Mouse (Mus musculus): ENCODE data around the gene Dnajb5. TPM values are rescaled to one million over a fixed set of nuclear protein-coding genes. Genes with fewer than 3 reads are reported as not detected.
"Not testable (repeated sequence)": the region's sequence is repeated elsewhere in the genome, so short reads cannot be mapped to it uniquely, and the experiment has no call there.

The Dnajb5 gene
- total RNA-seq, 2 experiments from 2014 or later, result 221 to 264 TPM

DNA sequence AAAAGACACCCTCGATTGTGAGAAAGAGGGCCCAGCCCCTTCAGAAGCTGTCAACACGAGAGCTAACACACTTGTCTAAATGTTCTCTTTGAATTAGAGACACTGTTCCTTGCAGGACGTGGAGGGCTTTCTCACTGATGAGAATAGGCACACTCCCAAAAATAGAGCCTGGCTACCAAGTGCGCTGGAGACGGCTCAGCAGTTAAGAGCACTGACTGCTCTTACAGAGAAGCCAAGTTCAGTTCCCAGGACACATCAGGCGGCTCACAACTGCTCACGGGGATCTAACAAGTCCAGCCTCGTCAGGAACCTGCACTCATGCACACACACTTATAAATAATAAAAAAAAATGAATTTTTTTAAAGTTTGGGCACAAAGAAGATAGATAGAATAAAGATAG, 9.3 kb downstream of the Dnajb5 start:
- intact Hi-C loops (cut with DNase I), result no loop called here
- peak in 1 of 2 experiments; percentile 20 for DNase-seq (ENCODE audit: low spot score in 2 of 2)

DNA sequence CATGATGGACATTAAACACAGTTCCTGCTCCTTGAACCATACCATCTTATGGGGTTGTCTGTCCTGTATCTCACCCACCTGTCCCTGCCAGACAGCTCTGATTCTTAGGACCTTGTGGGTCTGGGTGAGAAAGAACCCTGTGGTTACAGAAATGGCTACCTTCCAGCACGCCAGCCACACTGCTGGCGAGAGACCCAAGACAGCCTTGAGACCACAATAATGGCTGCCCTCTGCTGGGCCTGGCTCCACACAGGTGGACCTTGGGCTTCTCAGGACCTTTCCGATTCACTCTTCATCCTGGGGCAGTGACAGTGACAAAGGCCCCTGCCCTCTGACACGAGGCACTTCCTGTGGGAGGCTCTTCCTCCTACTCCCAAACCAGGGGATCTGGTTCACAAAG, 9.8 kb downstream of the Dnajb5 start:
- intact Hi-C loops (cut with DNase I), result no loop called here
- DNase-seq (ENCODE audit: low spot score in 2 of 2), result no peak

GRCm38 (mm10) chr4:42961592-42961991, 12.0 kb downstream of the Dnajb5 start:
- intact Hi-C loops (cut with DNase I), result loop anchor here (1.0 kb wide), 1 partner anchor 84 kb away; no protein-coding TSS in a partner anchor
- peak; percentile 63 to 85 for DNase-seq (ENCODE audit: low spot score in 2 of 2)

- no peak for DNase-seq (ENCODE audit: low spot score in 2 of 2)
- intact Hi-C loops (cut with DNase I), result no loop called here
These were observed 13.9 kb downstream of the Dnajb5 start for GRCm38 (mm10) chr4:42963480-42963879.

GRCm38 (mm10) chr4:42965039-42965719, 15.6 kb downstream of the Dnajb5 start:
- intact Hi-C loops (cut with DNase I), result no loop called here

GRCm38 (mm10) chr4:42969304-42969703, 19.7 kb downstream of the Dnajb5 start, which contains the start of gene 1700022I11Rik:
1700022I11Rik (plus strand) TSS chr4:42969604.
- intact Hi-C loops (cut with DNase I), result no loop called here
- DNase-seq (ENCODE audit: low spot score in 2 of 2), result no peak

More at GRCm38 (mm10) chr4:42965039-42965719, 15.6 kb downstream of the Dnajb5 start:
- peak; percentile 64 to 83 for DNase-seq (ENCODE audit: low spot score in 2 of 2)

DNA sequence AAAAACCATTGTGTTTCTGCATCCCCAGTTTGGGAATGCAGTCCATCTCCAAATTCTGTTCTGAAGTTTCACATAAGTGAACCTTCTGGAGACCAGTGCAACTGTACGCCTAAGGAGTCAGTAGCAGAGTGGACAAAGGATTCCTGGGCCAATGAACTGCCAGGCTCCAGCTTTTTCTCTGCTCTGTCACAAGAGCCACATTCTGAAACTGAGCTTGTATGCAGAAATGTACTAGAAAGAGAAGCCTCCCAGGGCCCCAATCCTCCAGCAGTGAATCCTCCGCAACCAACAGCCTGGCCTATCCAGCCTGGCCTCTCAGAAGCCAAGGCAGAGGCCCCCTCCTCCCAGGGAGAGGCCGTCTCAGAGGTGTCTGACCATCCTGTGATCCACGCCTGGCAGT, 23.3 kb downstream of the Dnajb5 start:
- DNase-seq (ENCODE audit: low spot score in 2 of 2), result no peak
- intact Hi-C loops (cut with DNase I), result no loop called here

DNA sequence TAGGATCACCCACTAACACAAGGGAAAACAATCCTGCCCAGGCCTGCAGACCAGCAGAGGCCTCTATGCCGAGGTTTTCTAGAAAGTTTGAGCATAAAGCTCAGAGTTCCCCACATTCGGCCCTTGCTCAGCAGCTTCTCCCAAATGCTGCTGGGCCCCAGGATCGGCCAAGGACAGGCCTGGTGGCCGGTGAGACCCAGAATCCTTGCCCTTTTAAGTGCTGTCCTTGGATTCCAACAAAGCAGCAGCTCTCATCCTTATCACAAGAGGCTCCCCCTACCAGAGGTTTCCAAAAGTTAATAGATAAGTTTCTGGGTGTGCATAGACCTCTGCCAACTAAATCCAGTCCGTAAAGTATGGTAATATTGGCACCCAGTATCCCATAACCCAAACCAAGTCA, 24.3 kb downstream of the Dnajb5 start:
- no peak for DNase-seq (ENCODE audit: low spot score in 2 of 2)
- intact Hi-C loops (cut with DNase I), result no loop called here

DNA sequence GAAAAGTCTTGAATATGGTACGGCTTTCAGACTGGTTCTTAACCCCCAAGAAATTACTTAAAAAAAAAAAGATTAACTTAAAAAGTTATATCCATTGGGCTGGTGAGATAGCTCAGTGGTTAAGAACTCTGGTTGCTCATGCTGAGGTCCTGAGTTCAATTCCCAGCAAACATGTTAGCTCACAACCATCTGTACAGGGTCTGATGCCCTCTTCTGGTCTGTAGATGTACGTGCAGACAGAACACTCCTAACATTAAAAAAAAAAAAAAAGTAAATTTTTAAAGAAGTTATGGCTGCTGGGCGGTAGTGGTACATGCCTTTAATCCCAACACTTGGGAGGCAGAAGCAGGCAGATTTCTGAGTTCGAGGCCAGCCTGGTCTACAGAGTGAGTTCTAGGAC, 28.4 kb downstream of the Dnajb5 start:
- DNase-seq (ENCODE audit: low spot score in 2 of 2), result no peak
- intact Hi-C loops (cut with DNase I), result no loop called here

- DNase-seq (ENCODE audit: low spot score in 2 of 2); intact Hi-C loops (cut with DNase I): not testable (repeated sequence)
These were observed 30.9 kb downstream of the Dnajb5 start for GRCm38 (mm10) chr4:42980467-42980866.

GRCm38 (mm10) chr4:42988296-42988695, 38.7 kb downstream of the Dnajb5 start:
- no peak for DNase-seq (ENCODE audit: low spot score in 2 of 2)
- intact Hi-C loops (cut with DNase I), result no loop called here

DNA sequence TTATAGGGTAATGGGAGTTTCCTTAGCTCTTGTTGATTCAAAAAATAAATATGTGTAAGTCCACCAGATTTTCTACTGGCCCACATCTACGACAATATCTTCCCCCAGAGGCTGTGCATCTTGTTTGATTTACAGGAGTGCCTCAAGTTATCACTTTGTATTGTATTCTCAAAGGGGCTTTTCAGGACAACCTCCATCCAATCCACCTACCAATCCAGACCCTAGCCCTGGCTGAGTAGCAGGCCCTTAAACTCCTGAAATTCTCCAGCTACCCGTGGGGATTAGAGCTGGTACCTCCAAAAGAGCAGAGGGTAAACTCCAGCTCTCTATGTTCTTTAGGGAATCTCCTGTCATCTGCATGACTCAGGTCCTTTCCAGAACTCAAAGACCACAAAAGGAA, 48.4 kb downstream of the Dnajb5 start:
- intact Hi-C loops (cut with DNase I), result no loop called here
- DNase-seq (ENCODE audit: low spot score in 2 of 2), result no peak

GRCm38 (mm10) chr4:42999451-43000140, 50.0 kb downstream of the Dnajb5 start:
- DNase-seq (ENCODE audit: low spot score in 2 of 2), result peak; percentile 64 to 73
- intact Hi-C loops (cut with DNase I), result no loop called here

DNA sequence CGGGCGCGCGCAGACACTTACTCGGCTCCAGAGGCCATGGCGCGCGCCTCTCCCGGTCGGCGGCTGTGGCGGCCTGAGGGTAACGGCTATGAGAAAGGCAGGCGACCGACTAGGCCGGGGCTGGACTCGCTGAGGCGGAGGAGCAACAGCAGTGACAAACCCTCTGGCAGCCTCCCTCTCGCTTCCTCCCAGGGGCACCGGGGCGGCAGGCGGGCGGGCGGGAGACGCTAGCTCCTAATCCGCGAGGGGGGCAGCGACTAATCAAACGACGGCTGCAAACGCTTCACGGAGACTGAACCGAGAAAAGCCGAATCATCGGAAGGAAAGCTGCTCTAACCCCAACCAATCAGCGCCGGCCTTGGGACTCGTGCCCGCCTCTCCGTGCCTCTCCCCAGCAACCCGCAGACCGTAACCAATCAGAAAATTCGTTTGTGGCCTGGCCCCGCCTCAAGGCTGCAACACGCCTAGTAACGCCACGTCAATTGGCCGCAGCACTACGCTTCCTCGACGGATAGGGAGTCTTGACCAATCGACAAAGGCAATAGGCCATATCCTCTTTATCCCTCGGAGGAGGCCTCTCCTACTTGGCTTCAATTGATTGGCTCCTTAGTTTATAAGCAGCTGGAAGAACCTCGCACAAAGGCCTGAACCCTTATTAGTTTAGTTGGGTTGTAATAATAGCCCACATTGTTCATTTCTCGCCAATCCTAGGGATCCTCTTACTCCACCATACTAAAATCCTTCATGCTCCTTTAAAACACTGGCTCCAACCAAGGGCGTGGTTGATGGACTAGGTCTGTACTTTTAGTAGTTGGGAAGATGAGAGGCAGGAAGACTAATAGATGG, 50.8 kb downstream of the Dnajb5 start, which contains the start of gene Vcp:
Gene Vcp (minus strand): TSS at position 367 of the 846 bp plus-strand sequence.
- intact Hi-C loops (cut with DNase I), result not testable (repeated sequence)
- peak; percentile 99 to 100 for DNase-seq (ENCODE audit: low spot score in 2 of 2)

- DNase-seq (ENCODE audit: low spot score in 2 of 2), result no peak
- intact Hi-C loops (cut with DNase I), result no loop called here
These were observed 51.7 kb downstream of the Dnajb5 start for GRCm38 (mm10) chr4:43001272-43001671.

GRCm38 (mm10) chr4:43002756-43003439, 53.3 kb downstream of the Dnajb5 start:
- DNase-seq (ENCODE audit: low spot score in 2 of 2), result no peak
- intact Hi-C loops (cut with DNase I), result no loop called here

GRCm38 (mm10) chr4:43004951-43005350, 55.3 kb downstream of the Dnajb5 start:
- no peak for DNase-seq (ENCODE audit: low spot score in 2 of 2)
- intact Hi-C loops (cut with DNase I), result no loop called here

DNA sequence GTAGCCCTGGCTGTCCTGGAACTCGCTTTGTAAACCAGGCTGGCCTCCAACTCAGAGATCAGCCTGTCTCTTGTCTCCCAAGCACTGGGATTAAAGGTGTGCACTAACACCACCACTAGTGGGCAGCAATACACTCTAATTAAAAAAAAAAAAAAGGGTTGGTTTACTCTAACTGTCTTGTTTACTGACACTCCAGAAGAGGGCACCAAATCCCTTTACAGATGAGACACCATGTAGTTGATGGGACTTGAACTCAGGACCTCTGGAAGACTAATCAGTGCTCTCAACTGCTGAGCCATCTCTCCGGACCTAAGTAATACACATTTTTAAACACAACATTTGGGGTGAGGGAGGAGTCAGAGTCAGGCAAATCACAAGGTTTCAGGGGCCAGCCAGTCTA, 56.2 kb downstream of the Dnajb5 start:
- intact Hi-C loops (cut with DNase I), result no loop called here
- peak in 1 of 2 experiments; percentile 42 for DNase-seq (ENCODE audit: low spot score in 2 of 2)
